Mouse (Mus musculus) embryonic fibroblast, embryonic 13.5 days (primary cell): ENCODE data around the gene Uqcrc1. TPM values are rescaled to one million over a fixed set of nuclear protein-coding genes. Genes with fewer than 3 reads are reported as not detected.

ENCODE experiments used
- H3K27ac ChIP-seq: 2 replicates; pipeline ENCODE4 v1.5.1; 2012; ENCODE audit warnings: low read length, control low read depth, inconsistent platforms; ENCODE audit not compliant: insufficient read depth
- H3K4me1 ChIP-seq: 2 replicates; pipeline ENCODE4 v1.6.1; 2011; ENCODE audit warnings: low read length; ENCODE audit not compliant: control insufficient read depth, insufficient read depth
- H3K4me3 ChIP-seq: 2 replicates; pipeline ENCODE4 v1.5.1; 2011; ENCODE audit warnings: mild to moderate bottlenecking, control low read depth, low read length; ENCODE audit not compliant: insufficient read depth
- CTCF ChIP-seq: IDR thresholded peaks from 2 replicates; pipeline ENCODE4 v1.5.1; 2011; ENCODE audit warnings: mild to moderate bottlenecking, control low read depth, low read length, moderate library complexity, borderline replicate concordance; ENCODE audit not compliant: insufficient read depth
- POLR2A ChIP-seq: IDR thresholded peaks from 2 replicates; pipeline ENCODE4 v1.6.1; 2011; ENCODE audit warnings: low read depth, mild to moderate bottlenecking, control low read depth, low read length, moderate library complexity
- polyA plus RNA-seq: library from polyadenylated mRNA; stranded (reverse); fragments of >200 nt; gene quantifications from 2 replicates; pipeline ENCODE4 v1.2.4, GENCODE M21; 2011; ENCODE audit warnings: low read depth; ENCODE audit not compliant: missing spikeins, insufficient read length

Uqcrc1 gene
- polyA plus RNA-seq, 1 experiment, result 176 TPM

DNA sequence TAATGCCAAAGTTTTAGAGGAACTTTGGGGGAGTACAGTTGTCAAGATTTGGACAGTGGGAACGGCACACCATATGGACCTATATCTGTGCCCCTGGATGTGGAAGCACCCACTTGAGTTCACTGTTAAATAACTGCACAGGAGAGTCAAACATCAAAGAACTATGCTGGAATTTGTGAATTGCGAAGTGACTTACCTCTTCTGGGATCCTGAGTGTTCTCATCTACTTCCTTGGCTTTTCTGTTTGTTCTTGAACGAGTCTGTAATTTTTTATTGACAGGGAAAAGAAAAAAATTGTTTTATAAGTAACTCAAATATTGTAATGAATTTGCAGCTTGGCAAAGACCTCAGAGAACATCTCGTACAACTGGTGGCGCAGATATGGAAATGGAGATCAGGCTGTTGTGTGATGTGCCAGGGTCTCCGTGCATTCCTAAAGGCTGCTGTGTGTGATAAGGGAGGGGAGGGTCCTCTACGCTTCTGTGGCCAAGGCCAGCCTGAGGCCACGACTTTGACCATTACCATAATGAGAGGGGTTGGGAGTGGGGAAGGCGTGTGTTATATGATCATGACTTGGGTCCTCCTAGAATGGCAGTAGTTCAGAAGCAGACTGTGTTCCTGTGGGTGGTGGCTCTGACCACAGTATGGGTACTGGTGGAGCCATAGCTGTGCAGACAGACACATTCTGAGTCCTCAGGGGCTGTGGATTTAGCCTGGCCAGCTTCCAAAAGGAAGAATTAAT lies 56.4 kb downstream of the Uqcrc1 start:
- Histone ChIP-seq H3K4me1 (no peaks in the 10 kb centered on the region), H3K4me3 (peak overlapping the region; percentile 87), H3K27ac (no peak overlapping the region)
- TF ChIP-seq CTCF, result no peak
- TF ChIP-seq POLR2A, result no peak

DNA sequence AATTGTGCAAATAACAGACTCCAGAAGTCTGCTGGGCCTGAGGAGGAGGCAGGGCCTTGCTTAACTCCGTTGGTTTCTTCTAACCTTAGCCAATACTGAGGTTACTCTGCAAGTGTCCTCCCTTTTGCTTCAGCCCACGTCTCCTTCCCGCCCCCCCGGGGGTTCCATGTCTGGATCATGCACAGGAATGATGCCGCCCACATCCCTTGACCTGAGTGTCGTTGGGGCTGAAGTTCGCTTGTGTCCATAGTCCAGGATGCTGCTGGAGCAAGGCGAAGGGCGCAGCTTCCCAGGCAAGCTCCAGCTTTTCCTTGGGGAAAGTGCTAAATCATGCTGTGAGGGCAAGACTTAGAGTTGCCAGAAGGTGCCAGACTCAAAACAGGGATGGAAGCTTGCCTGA lies 60.0 kb downstream of the Uqcrc1 start:
- Histone ChIP-seq H3K27ac (no peak overlapping the region), H3K4me1 (no peaks in the 10 kb centered on the region), H3K4me3 (no peak overlapping the region)
- no peak for TF ChIP-seq CTCF
- TF ChIP-seq POLR2A, result no peak

DNA sequence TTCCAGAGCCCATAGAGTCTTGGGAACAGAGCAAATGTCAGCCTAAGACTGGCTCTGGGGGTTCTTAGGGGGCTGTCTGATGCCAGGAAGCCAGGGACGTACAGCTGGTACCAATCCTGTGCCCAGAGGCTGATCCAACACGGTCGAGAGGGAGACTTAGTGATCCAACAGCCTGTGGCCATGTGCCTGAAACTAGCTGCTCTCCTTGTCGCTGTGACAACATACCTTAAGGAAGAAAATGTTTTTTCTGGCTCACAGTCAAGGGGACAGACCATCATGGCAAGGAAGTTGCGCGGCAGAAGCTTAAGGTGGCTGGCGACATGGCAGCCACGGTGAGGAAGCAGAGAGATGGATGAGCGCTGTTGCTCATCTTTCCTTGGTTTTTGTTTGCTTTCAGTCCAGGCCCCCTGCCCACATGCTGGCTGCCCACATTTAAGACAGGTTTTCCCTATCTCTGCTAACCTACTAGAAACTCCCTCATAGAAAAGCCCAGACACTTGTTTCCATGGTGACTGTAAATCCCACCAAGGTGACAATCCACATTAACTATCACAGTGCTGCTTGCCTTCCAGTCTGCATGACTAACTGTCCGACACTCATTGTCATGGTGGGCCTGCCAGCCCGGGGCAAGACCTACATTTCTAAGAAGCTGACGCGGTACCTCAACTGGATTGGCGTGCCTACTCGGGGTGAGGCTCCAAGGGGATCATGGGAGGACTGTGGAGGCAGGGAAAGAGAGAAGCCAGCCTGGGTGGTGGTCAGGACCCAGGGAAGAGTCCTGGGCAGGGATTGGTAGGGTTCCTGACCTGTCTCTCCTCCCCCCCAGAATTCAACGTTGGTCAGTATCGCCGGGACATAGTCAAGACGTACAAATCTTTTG lies 62.1 kb downstream of the Uqcrc1 start:
- no peak for TF ChIP-seq CTCF
- no peak for TF ChIP-seq POLR2A

DNA sequence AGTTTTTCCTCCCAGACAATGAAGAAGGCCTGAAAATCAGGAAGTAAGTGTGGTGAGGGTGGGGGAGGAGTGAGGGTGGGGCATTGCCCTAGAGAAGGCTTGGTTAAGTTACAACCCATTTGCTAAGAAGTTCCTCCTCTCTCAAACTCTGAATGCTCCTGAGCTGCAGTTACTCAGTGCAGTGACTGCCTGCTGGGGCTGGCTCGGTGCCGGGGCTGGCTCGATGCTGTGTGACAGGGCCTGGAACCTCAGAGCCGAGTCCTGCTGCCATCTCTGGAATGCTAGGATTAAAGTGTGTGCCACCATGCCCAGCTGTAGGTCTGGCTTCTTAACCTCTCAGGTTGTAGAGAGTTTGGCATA lies 62.7 kb downstream of the Uqcrc1 start:
- TF ChIP-seq CTCF, result no peak
- no peak for TF ChIP-seq POLR2A
- Histone ChIP-seq H3K4me1 (no peaks in the 10 kb centered on the region), H3K4me3 (no peak overlapping the region), H3K27ac (no peak overlapping the region)

More for the DNA sequence above, 62.1 kb downstream of the Uqcrc1 start:
- no peak overlapping the region for H3K4me3 ChIP-seq
- H3K27ac ChIP-seq, result no peak overlapping the region
- no peaks in the 10 kb centered on the region for H3K4me1 ChIP-seq

Other genes starting within 250 kb of the Uqcrc1 start
- gene Prkar2a, start 247.3 kb upstream of the Uqcrc1 start, polyA plus RNA-seq, result 61.9 and 78.8 TPM in 2 replicates
- 83.0 and 93.8 TPM in 2 replicates for gene Ip6k2, start 152.8 kb upstream of the Uqcrc1 start, polyA plus RNA-seq
- gene Nckipsd, start 128.3 kb upstream of the Uqcrc1 start, polyA plus RNA-seq, result 7.6 and 8.7 TPM in 2 replicates
- 0.23 and 0.42 TPM in 2 replicates for gene Celsr3, start 110.3 kb upstream of the Uqcrc1 start, polyA plus RNA-seq
- gene Slc26a6, start 83.3 kb upstream of the Uqcrc1 start, polyA plus RNA-seq, result 9.7 and 10.1 TPM in 2 replicates
- not detected in 2 replicates for gene Tmem89, start 22.0 kb upstream of the Uqcrc1 start, polyA plus RNA-seq
- 48.8 and 70.7 TPM in 2 replicates for gene Col7a1, start 17.0 kb downstream of the Uqcrc1 start, polyA plus RNA-seq
- gene Ucn2, start 49.4 kb downstream of the Uqcrc1 start, polyA plus RNA-seq, result 1.7 and 1.9 TPM in 2 replicates
- gene Pfkfb4, start 55.1 kb downstream of the Uqcrc1 start, polyA plus RNA-seq, result 6.0 and 7.1 TPM in 2 replicates
- 230 and 252 TPM in 2 replicates for gene Shisa5, start 101.9 kb downstream of the Uqcrc1 start, polyA plus RNA-seq
- 8.2 and 12.8 TPM in 2 replicates for gene Trex1, start 123.1 kb downstream of the Uqcrc1 start, polyA plus RNA-seq
- gene Atrip, start 137.5 kb downstream of the Uqcrc1 start, polyA plus RNA-seq, result 12.5 and 13.0 TPM in 2 replicates
- gene Ccdc51, start 145.9 kb downstream of the Uqcrc1 start, polyA plus RNA-seq, result 4.6 TPM in 2 replicates
- 411 and 552 TPM in 2 replicates for gene Tma7, start 146.0 kb downstream of the Uqcrc1 start, polyA plus RNA-seq
- 8.0 and 12.0 TPM in 2 replicates for gene Plxnb1, start 158.8 kb downstream of the Uqcrc1 start, polyA plus RNA-seq
- gene Fbxw21, start 225.4 kb downstream of the Uqcrc1 start, polyA plus RNA-seq, result not detected in 2 replicates